Mouse (Mus musculus): Measurements from ENCODE around the gene Fjx1.

The Fjx1 gene

GRCm38 (mm10) chr2:102451671-102452549 is at the start of gene Fjx1:
Gene Fjx1, minus strand, starts transcription at chr2:102452499.
- DNase-seq, result peak; percentile 64

- no peak for DNase-seq
Observed at GRCm38 (mm10) chr2:102500001-102500689, 47.8 kb upstream of the Fjx1 start.

- DNase-seq, result no peak
Observed at GRCm38 (mm10) chr2:102480738-102481137, 28.4 kb upstream of the Fjx1 start.

- no peak for DNase-seq
Observed at GRCm38 (mm10) chr2:102476101-102476500, 23.8 kb upstream of the Fjx1 start.

- no peak for DNase-seq
Observed at GRCm38 (mm10) chr2:102468645-102469044, 16.3 kb upstream of the Fjx1 start.

GRCm38 (mm10) chr2:102464342-102464732 is 12.0 kb upstream of the Fjx1 start:
- no peak for DNase-seq

- DNase-seq, result peak; percentile 49
Observed at GRCm38 (mm10) chr2:102463587-102464341, 11.5 kb upstream of the Fjx1 start.

GRCm38 (mm10) chr2:102461491-102461890 is 9.2 kb upstream of the Fjx1 start:
- no peak for DNase-seq

- no peak for DNase-seq
Observed at GRCm38 (mm10) chr2:102455126-102455525, 2.8 kb upstream of the Fjx1 start.

- DNase-seq, result peak; percentile 30
Observed at GRCm38 (mm10) chr2:102453447-102453846, 1.1 kb upstream of the Fjx1 start.

GRCm38 (mm10) chr2:102450761-102451670 is 1.3 kb downstream of the Fjx1 start:
- DNase-seq, result peak; percentile 61

GRCm38 (mm10) chr2:102450248-102450760 is 2.0 kb downstream of the Fjx1 start:
- peak; percentile 75 for DNase-seq

- DNase-seq, result no peak
Observed at GRCm38 (mm10) chr2:102449630-102450247, 2.6 kb downstream of the Fjx1 start.

- DNase-seq, result no peak
Observed at GRCm38 (mm10) chr2:102449056-102449455, 3.2 kb downstream of the Fjx1 start.

- DNase-seq, result no peak
Observed at GRCm38 (mm10) chr2:102447831-102448230, 4.5 kb downstream of the Fjx1 start.

- DNase-seq, result no peak
Observed at GRCm38 (mm10) chr2:102446851-102447250, 5.4 kb downstream of the Fjx1 start.

- DNase-seq, result no peak
Observed at GRCm38 (mm10) chr2:102437357-102438030, 14.8 kb downstream of the Fjx1 start.

- DNase-seq, result no peak
Observed at GRCm38 (mm10) chr2:102433879-102434278, 18.4 kb downstream of the Fjx1 start.

- no peak for DNase-seq
Observed at GRCm38 (mm10) chr2:102431084-102431483, 21.2 kb downstream of the Fjx1 start.

- DNase-seq, result no peak
Observed at GRCm38 (mm10) chr2:102427974-102428373, 24.3 kb downstream of the Fjx1 start.

- no peak for DNase-seq
Observed at GRCm38 (mm10) chr2:102426434-102426833, 25.9 kb downstream of the Fjx1 start.

All from cerebellum, adult 9-11 months (tissue).